Mouse (Mus musculus) activated CD4-positive, CD25-positive, alpha-beta regulatory T cell, adult 4 months (primary cell): ENCODE measurements at regions not wholly inside any gene's neighbourhood (a gene's known extent, or its start where the extent isn't known, plus 50 kb on each side); places are given as distances from the start of the nearest gene placed in this dataset.

Experiments
- ATAC-seq: one replicate; pipeline ENCODE4 v1.8.0; 2017

- peak; percentile 6 for ATAC-seq
Observed at GRCm38 (mm10) chr15:60101485-60102280, 85.3 kb upstream of the 4933412E24Rik start.

- peak; percentile 84 for ATAC-seq
Observed at GRCm38 (mm10) chr15:60097141-60097540, 80.7 kb upstream of the 4933412E24Rik start.

- no peak for ATAC-seq
Observed at GRCm38 (mm10) chr15:60096131-60096530, 79.7 kb upstream of the 4933412E24Rik start.

- no peak for ATAC-seq
Observed at GRCm38 (mm10) chr15:60089921-60090320, 73.5 kb upstream of the 4933412E24Rik start.

- ATAC-seq = no peak
Observed at GRCm38 (mm10) chr15:60088964-60089899, 72.8 kb upstream of the 4933412E24Rik start.
